Mouse (Mus musculus) Patski (cell line): ENCODE measurements around the gene Mlh3. TPM values are rescaled to one million over a fixed set of nuclear protein-coding genes. Genes with fewer than 3 reads are reported as not detected.

Experiments
- ATAC-seq: fragments of 100-300 bp; one replicate; pipeline ENCODE4 v1.8.0; 2021
- CTCF ChIA-PET: fragments of 350-600 bp; sonication (Branson Sonifier 250); formaldehyde crosslinking; loops from one replicate; lab custom pipeline; 2022; ENCODE audit warnings: inconsistent platforms; lab: Charles Lee
- POLR2A ChIA-PET: fragments of 350-600 bp; sonication (Branson Sonifier 250); formaldehyde crosslinking; loops from one replicate; lab custom pipeline; 2022; ENCODE audit warnings: antibody characterized with exemption, inconsistent platforms; lab: Charles Lee
- DNase-seq: peaks from one replicate; pipeline ENCODE4 v3.0.0-alpha.2; 2011; ENCODE audit warnings: low read depth, low spot score
- H3K27me3 ChIP-seq: fragments of 371-371 bp; one replicate; pipeline ENCODE4 v1.5.1; 2021
- CTCF ChIP-seq: fragments of 100-300 bp; IDR thresholded peaks from one replicate; pipeline ENCODE4 v1.5.1; 2021
- in situ Hi-C: fragments of 300-500 bp; cut with MboI; formaldehyde crosslinking; loops from 3 replicates; pipeline ENCODE4 v1.11.1; 2018; ENCODE audit warnings: low pct_unique_long_range_greater_than_20kb, mixed read lengths
- polyA plus RNA-seq: library from polyadenylated mRNA; unstranded; gene quantifications from one replicate; pipeline ENCODE4 v1.2.3, GENCODE M21; 2021

The Mlh3 gene
- polyA plus RNA-seq, 1 experiment from 2014 or later, result 9.3 TPM

GRCm38 (mm10) chr12:85292906-85293305 lies 22.5 kb upstream of the Mlh3 start:
- H3K27me3 ChIP-seq, result no peaks in the 10 kb centered on the region
- no peak for TF ChIP-seq CTCF
- POLR2A ChIA-PET, result interaction anchor here (0.6 kb wide), 1 partner anchor 364 kb away, joined by 5 read pairs; no protein-coding TSS in a partner anchor
- no peak for ATAC-seq
- CTCF ChIA-PET, result interaction anchor here (0.9 to 1.6 kb wide), 2 partner anchors 13 to 151 kb away, joined by 3 to 9 read pairs; no protein-coding TSS in a partner anchor
- in situ Hi-C loops, result no loop called here
- DNase-seq, result no peak

DNA sequence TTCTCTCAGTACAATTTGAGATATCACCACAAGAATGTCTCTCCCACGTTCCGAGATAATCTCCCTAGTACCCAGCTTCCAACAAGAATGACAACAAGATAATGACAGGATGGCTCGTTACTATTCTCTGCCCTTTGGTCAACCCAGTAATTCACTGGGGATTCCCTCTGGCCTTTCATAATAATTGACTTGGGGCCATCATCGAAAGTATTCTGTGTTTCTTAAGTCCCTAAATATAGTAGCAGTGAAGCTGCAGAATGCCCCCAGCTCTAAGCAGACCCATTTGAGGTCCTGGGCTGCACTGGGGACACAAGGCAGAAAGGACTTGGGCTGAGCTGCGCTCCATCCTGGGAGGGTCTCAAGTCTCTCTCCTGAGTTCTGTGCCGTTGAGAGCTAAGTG lies 21.9 kb upstream of the Mlh3 start:
- in situ Hi-C loops, result no loop called here
- ChIA-PET CTCF (interaction anchor here (0.9 to 1.6 kb wide), 2 partner anchors 13 to 151 kb away, joined by 3 to 9 read pairs; no protein-coding TSS in a partner anchor), POLR2A (interaction anchor here (0.6 kb wide), 1 partner anchor 11 kb away, joined by 3 read pairs; no protein-coding TSS in a partner anchor)
- ATAC-seq (no peak), DNase-seq (no peak)
- no peaks in the 10 kb centered on the region for H3K27me3 ChIP-seq
- no peak for TF ChIP-seq CTCF

- no peak for TF ChIP-seq CTCF
- DNase-seq, result no peak
- ChIA-PET POLR2A (no interaction called here), CTCF (no interaction called here)
- H3K27me3 ChIP-seq, result no peaks in the 10 kb centered on the region
- in situ Hi-C loops, result no loop called here
- no peak for ATAC-seq
Measured at GRCm38 (mm10) chr12:85291541-85291940, 21.1 kb upstream of the Mlh3 start.

- no peak for DNase-seq
- ATAC-seq, result no peak
- ChIA-PET POLR2A (no interaction called here), CTCF (interaction anchor here (1.4 kb wide), 1 partner anchor 15 kb away, joined by 5 read pairs; no protein-coding TSS in a partner anchor)
- in situ Hi-C loops, result no loop called here
- H3K27me3 ChIP-seq, result no peaks in the 10 kb centered on the region
- TF ChIP-seq CTCF, result no peak
Measured at GRCm38 (mm10) chr12:85290633-85291032, 20.2 kb upstream of the Mlh3 start.

- H3K27me3 ChIP-seq, result no peaks in the 10 kb centered on the region
- ChIA-PET CTCF (interaction anchor here (1.4 to 1.6 kb wide), 2 partner anchors 10 to 16 kb away, joined by 3 to 5 read pairs; no protein-coding TSS in a partner anchor), POLR2A (interaction anchor here (0.6 to 1.2 kb wide), 2 partner anchors 9 to 11 kb away, joined by 3 to 4 read pairs; no protein-coding TSS in a partner anchor)
- no peak for TF ChIP-seq CTCF
- no peak for DNase-seq
- ATAC-seq, result no peak
- in situ Hi-C loops, result loop anchor here (5.0 kb wide), 2 partner anchors 57 to 117 kb away; no protein-coding TSS in a partner anchor
Measured at GRCm38 (mm10) chr12:85289157-85290000, 19.0 kb upstream of the Mlh3 start.

- CTCF ChIA-PET, result interaction anchor here (1.2 to 2.4 kb wide), 5 partner anchors 9 to 197 kb away, joined by 3 to 18 read pairs (median 4); no protein-coding TSS in a partner anchor
- DNase-seq (no peak), ATAC-seq (peak; percentile 51)
- in situ Hi-C loops, result loop anchor here (5.0 kb wide), 2 partner anchors 56 to 116 kb away; no protein-coding TSS in a partner anchor
- TF ChIP-seq CTCF, result no peak
- POLR2A ChIA-PET, result interaction anchor here (1.2 kb wide), 1 partner anchor 12 kb away, joined by 4 read pairs; no protein-coding TSS in a partner anchor
- H3K27me3 ChIP-seq, result no peaks in the 10 kb centered on the region
Measured at GRCm38 (mm10) chr12:85288486-85289156, 18.2 kb upstream of the Mlh3 start, which contains the start of gene Zc2hc1c. Gene Zc2hc1c (plus strand): TSS chr12:85288591.

DNA sequence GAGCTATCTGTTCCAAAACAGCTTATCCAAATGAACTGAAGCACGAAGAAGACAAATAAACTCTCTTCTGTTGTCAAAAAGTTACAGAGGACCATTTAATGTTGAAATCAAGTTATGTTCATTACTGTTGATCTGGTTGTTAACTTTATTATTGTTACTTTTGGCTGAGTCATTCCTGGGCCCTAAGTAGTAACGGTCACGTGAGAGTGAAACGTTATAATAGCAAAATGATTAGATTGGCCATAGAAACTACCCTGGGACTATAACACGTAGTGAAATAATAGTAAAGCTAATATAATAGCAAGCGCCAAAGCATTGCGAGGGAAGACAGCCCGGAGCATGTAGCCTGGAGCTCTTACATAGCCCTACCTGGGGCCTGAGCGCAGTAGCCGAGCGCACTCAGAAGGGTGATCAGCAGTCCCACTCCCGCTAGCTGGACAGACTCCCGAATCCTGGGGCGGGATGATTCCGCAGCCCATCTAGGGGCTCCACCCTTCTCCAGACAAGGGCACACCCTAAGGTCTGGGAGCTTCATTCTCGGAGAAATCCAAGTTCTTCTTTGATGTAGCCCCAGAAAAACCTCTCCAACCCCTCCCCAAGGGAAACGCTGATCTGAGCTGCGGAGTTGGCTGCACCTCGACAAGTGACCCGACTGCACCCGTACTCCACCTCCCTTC lies 17.5 kb upstream of the Mlh3 start, which contains the start of gene Acyp1:
Acyp1 (minus strand) TSS at position 630 of the 677 bp plus-strand sequence.
- ChIA-PET CTCF (interaction anchor here (1.2 to 2.4 kb wide), 4 partner anchors 17 to 196 kb away, joined by 3 to 18 read pairs (median 6); no protein-coding TSS in a partner anchor), POLR2A (interaction anchor here (0.6 kb wide), 1 partner anchor 50 kb away, joined by 9 read pairs; no protein-coding TSS in a partner anchor)
- H3K27me3 ChIP-seq, result no peaks in the 10 kb centered on the region
- no peak for TF ChIP-seq CTCF
- DNase-seq (no peak), ATAC-seq (no peak)
- in situ Hi-C loops, result loop anchor here (5.0 kb wide), 2 partner anchors 56 to 116 kb away; no protein-coding TSS in a partner anchor

DNA sequence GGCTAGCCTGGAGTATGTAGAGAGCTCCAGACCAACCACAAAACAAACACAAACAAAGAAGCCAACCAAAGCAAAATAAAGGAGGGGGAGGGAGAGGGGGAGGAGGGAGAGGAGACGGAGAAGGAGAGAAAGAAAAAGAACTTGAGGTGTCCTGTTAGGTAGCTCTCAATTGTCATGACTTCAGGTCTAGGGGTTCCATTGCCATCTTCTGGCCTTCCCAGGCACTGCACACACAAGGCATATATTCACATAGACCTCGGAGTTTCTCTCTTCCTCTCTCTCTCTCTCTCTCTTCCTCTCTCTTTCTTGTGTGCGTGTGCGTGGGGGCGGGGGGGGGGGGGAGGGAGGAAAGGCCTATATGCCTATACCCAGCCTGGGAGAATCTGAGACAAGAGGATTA lies 16.5 kb upstream of the Mlh3 start:
- H3K27me3 ChIP-seq, result no peaks in the 10 kb centered on the region
- ATAC-seq, result no peak
- ChIA-PET CTCF (interaction anchor here (0.7 to 2.4 kb wide), 5 partner anchors 19 to 145 kb away, joined by 3 to 18 read pairs (median 3); partner anchors contain the start of gene Rps6kl1), POLR2A (interaction anchor here (0.6 kb wide), 1 partner anchor 93 kb away, joined by 4 read pairs; no protein-coding TSS in a partner anchor)
- no peak for TF ChIP-seq CTCF
- in situ Hi-C loops, result loop anchor here (5.0 kb wide), 2 partner anchors 55 to 115 kb away; no protein-coding TSS in a partner anchor
- no peak for DNase-seq

DNA sequence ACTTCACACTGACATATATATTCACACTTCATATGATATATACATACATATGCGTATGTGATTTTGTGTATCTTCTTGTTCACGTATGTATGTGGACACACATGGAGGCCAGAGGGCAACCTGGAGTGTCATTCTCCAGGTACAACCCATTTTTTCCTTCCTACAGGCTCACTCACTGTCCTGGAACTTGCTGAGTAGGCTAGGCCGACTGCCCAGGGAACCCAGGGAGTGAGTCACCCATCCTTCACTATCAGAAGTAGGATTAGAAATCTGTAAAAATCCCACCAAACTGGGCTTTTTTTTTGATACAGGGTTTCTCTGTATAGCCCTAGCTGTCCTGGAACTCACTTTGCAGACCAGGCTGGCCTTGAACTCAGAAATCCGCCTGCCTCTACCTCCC lies 14.6 kb upstream of the Mlh3 start:
- no peak for DNase-seq
- TF ChIP-seq CTCF, result no peak
- POLR2A ChIA-PET, result no interaction called here
- no peaks in the 10 kb centered on the region for H3K27me3 ChIP-seq
- no peak for ATAC-seq
- CTCF ChIA-PET, result no interaction called here
- in situ Hi-C loops, result loop anchor here (5.0 kb wide), 2 partner anchors 53 to 113 kb away; no protein-coding TSS in a partner anchor
